8 mouse cellular contexts compared by ENCODE assay signal in genomic region chr6:117920659-117921640, GRCm38 (mm10). TPM values are rescaled to one million over a fixed set of nuclear protein-coding genes. Genes with fewer than 3 reads are reported as not detected.
DNase-seq lines count a peak whose midpoint lies in the region; ATAC-seq lines count a peak whose summit lies in the region.

No protein-coding gene starts in this region.

- no peak overlapping the region for H3K9ac ChIP-seq in midbrain, embryonic 11.5 days (ENCODE audit: low read length)
- no peak overlapping the region for H3K9ac ChIP-seq in midbrain, embryonic 16.5 days (ENCODE audit: low read depth, low read length)
- no peak overlapping the region for H3K9ac ChIP-seq in embryonic facial prominence, embryonic 14.5 days (ENCODE audit: low read depth, low read length)
- H3K9ac ChIP-seq in limb, embryonic 13.5 days: no peak overlapping the region

- DNase-seq in midbrain, embryonic 11.5 days (ENCODE audit: low spot score, missing footprints): peak; percentile 92
- peak; percentile 68 for DNase-seq in T-cell, adult 2 months (ENCODE audit: low spot score)
- peak; percentile 45 for DNase-seq in embryonic facial prominence, embryonic 14.5 days (ENCODE audit: low spot score)
- no peak for DNase-seq in gastrocnemius, postnatal 4 days (ENCODE audit: low spot score in 2 of 2)
- no peak for DNase-seq in urinary bladder, adult 18-20 months (ENCODE audit: low spot score in 2 of 2)

- 78% methylated on average over 3 of the region's 3 CpGs for WGBS in midbrain, embryonic 11.5 days
- WGBS in midbrain, embryonic 16.5 days: 61% methylated on average over 3 of the region's 3 CpGs
- WGBS in embryonic facial prominence, embryonic 14.5 days: 62% methylated on average over 3 of the region's 3 CpGs
- 50% methylated on average over 3 of the region's 3 CpGs for WGBS in limb, embryonic 13.5 days

- peaks cover 23% of the 10 kb centered on the region for H3K4me1 ChIP-seq in midbrain, embryonic 11.5 days (ENCODE audit: control insufficient read depth, insufficient read depth, low read length)
- peaks cover 22% of the 10 kb centered on the region for H3K4me1 ChIP-seq in midbrain, embryonic 16.5 days (ENCODE audit: control insufficient read depth, insufficient read depth, low read length)
- peaks cover 18% of the 10 kb centered on the region for H3K4me1 ChIP-seq in embryonic facial prominence, embryonic 14.5 days (ENCODE audit: control insufficient read depth, insufficient read depth, low read length)
- peaks cover 36% of the 10 kb centered on the region for H3K4me1 ChIP-seq in limb, embryonic 13.5 days

- no peak overlapping the region for H3K27ac ChIP-seq in midbrain, embryonic 11.5 days (ENCODE audit: low read depth, low read length)
- H3K27ac ChIP-seq in midbrain, embryonic 16.5 days (ENCODE audit: low read length): no peak overlapping the region
- H3K27ac ChIP-seq in embryonic facial prominence, embryonic 14.5 days (replicated peaks; ENCODE audit: low read depth, low read length): no peak overlapping the region
- no peak overlapping the region for H3K27ac ChIP-seq in limb, embryonic 13.5 days

- ATAC-seq in midbrain, embryonic 11.5 days (ENCODE audit: low FRiP score): no peak
- no peak for ATAC-seq in midbrain, embryonic 16.5 days
- ATAC-seq in embryonic facial prominence, embryonic 14.5 days (ENCODE audit: low read depth): no peak
- ATAC-seq in limb, embryonic 13.5 days (ENCODE audit: low FRiP score, low read depth): no peak
- ATAC-seq in neutrophil, adult 5-6 weeks (ENCODE audit: extremely low read depth, insufficient number of reproducible peaks, low FRiP score, poor library complexity, severe bottlenecking): peak; percentile 75

- H3K4me2 ChIP-seq in midbrain, embryonic 11.5 days: no peak overlapping the region
- H3K4me2 ChIP-seq in midbrain, embryonic 16.5 days (ENCODE audit: low read length): no peak overlapping the region
- no peak overlapping the region for H3K4me2 ChIP-seq in embryonic facial prominence, embryonic 14.5 days (ENCODE audit: low read depth, low read length)
- peak overlapping the region; percentile 21; the same call in 1 of the 2 replicates for H3K4me2 ChIP-seq in limb, embryonic 13.5 days (replicated peaks)

- H3K27me3 ChIP-seq in midbrain, embryonic 11.5 days (ENCODE audit: control insufficient read depth, insufficient read depth, low read length): no peaks in the 10 kb centered on the region
- no peaks in the 10 kb centered on the region for H3K27me3 ChIP-seq in midbrain, embryonic 16.5 days (ENCODE audit: control insufficient read depth, insufficient read depth, low read depth, low read length)
- no peaks in the 10 kb centered on the region for H3K27me3 ChIP-seq in embryonic facial prominence, embryonic 14.5 days (replicated peaks; ENCODE audit: control insufficient read depth, insufficient read depth, low read length)
- H3K27me3 ChIP-seq in limb, embryonic 13.5 days: no peaks in the 10 kb centered on the region

- H3K4me3 ChIP-seq in midbrain, embryonic 11.5 days (ENCODE audit: low read depth, low read length): no peak overlapping the region
- H3K4me3 ChIP-seq in midbrain, embryonic 16.5 days (ENCODE audit: low read depth, low read length): no peak overlapping the region
- H3K4me3 ChIP-seq in embryonic facial prominence, embryonic 14.5 days (ENCODE audit: low read depth, low read length): no peak overlapping the region
- no peak overlapping the region for H3K4me3 ChIP-seq in limb, embryonic 13.5 days

- no peaks in the 10 kb centered on the region; the same call in 1 of the 2 replicates for H3K36me3 ChIP-seq in midbrain, embryonic 11.5 days (ENCODE audit: control insufficient read depth, insufficient read depth, low read length)
- peaks cover 4% of the 10 kb centered on the region; the same call in 1 of the 2 replicates for H3K36me3 ChIP-seq in midbrain, embryonic 16.5 days (ENCODE audit: control insufficient read depth, insufficient read depth, low read length)
- H3K36me3 ChIP-seq in embryonic facial prominence, embryonic 14.5 days (ENCODE audit: control insufficient read depth, insufficient read depth, low read length): peaks cover 46% of the 10 kb centered on the region
- peaks cover 32% of the 10 kb centered on the region for H3K36me3 ChIP-seq in limb, embryonic 13.5 days

- no peaks in the 10 kb centered on the region for H3K9me3 ChIP-seq in midbrain, embryonic 11.5 days (ENCODE audit: control insufficient read depth, low read length)
- H3K9me3 ChIP-seq in midbrain, embryonic 16.5 days (replicated peaks; ENCODE audit: control insufficient read depth, low read length, poor library complexity, severe bottlenecking): no peaks in the 10 kb centered on the region
- H3K9me3 ChIP-seq in embryonic facial prominence, embryonic 14.5 days (ENCODE audit: control insufficient read depth, low read length): no peaks in the 10 kb centered on the region
- H3K9me3 ChIP-seq in limb, embryonic 13.5 days: no peaks in the 10 kb centered on the region

RNA-seq across cellular contexts. Expression of gene Fxyd4, which starts 16.5 kb away (rescaled TPM):
- polyA plus RNA-seq in midbrain, embryonic 11.5 days (2014; fragmentation: Nextera tagmentation; extraction: Ambion mirVana): 1.4 and 2.1 TPM in 2 replicates
- 1.8 and 3.5 TPM in 2 replicates for polyA plus RNA-seq in midbrain, embryonic 16.5 days (2015; fragmentation: Nextera tagmentation; extraction: Ambion mirVana)
- 1.2 and 2.8 TPM in 2 replicates for polyA plus RNA-seq in embryonic facial prominence, embryonic 14.5 days (2014; fragmentation: Nextera tagmentation; extraction: Ambion mirVana)
- polyA plus RNA-seq in limb, embryonic 13.5 days (2015; fragmentation: Nextera tagmentation; extraction: Ambion mirVana): 2.7 and 4.7 TPM in 2 replicates
- total RNA-seq in neutrophil, adult 5-6 weeks (2017): not detected in 2 replicates
- not detected for total RNA-seq in gastrocnemius, postnatal 4 days (2021)

RNA-seq across cellular contexts. Expression of gene Hnrnpf, which starts 20.8 kb away (rescaled TPM):
- polyA plus RNA-seq in midbrain, embryonic 11.5 days (2014; fragmentation: Nextera tagmentation; extraction: Ambion mirVana): 723 and 735 TPM in 2 replicates
- 226 and 237 TPM in 2 replicates for polyA plus RNA-seq in midbrain, embryonic 16.5 days (2015; fragmentation: Nextera tagmentation; extraction: Ambion mirVana)
- 583 and 637 TPM in 2 replicates for polyA plus RNA-seq in embryonic facial prominence, embryonic 14.5 days (2014; fragmentation: Nextera tagmentation; extraction: Ambion mirVana)
- polyA plus RNA-seq in limb, embryonic 13.5 days (2015; fragmentation: Nextera tagmentation; extraction: Ambion mirVana): 668 and 681 TPM in 2 replicates
- total RNA-seq in neutrophil, adult 5-6 weeks (2017): 944 and 955 TPM in 2 replicates
- 100 to 1,000 TPM; 299 to 333 TPM for total RNA-seq in gastrocnemius, postnatal 4 days (2021)

RNA-seq across cellular contexts. Expression of gene Zfp239, which starts 59.0 kb away (rescaled TPM):
- 11.8 and 12.5 TPM in 2 replicates for polyA plus RNA-seq in midbrain, embryonic 11.5 days (2014; fragmentation: Nextera tagmentation; extraction: Ambion mirVana)
- polyA plus RNA-seq in midbrain, embryonic 16.5 days (2015; fragmentation: Nextera tagmentation; extraction: Ambion mirVana): 16.8 and 17.9 TPM in 2 replicates
- polyA plus RNA-seq in embryonic facial prominence, embryonic 14.5 days (2014; fragmentation: Nextera tagmentation; extraction: Ambion mirVana): 6.1 and 7.9 TPM in 2 replicates
- 14.4 and 16.3 TPM in 2 replicates for polyA plus RNA-seq in limb, embryonic 13.5 days (2015; fragmentation: Nextera tagmentation; extraction: Ambion mirVana)
- 0.98 and 1.0 TPM in 2 replicates for total RNA-seq in neutrophil, adult 5-6 weeks (2017)
- total RNA-seq in gastrocnemius, postnatal 4 days (2021): 1 to 10 TPM in 1 of 2 experiments, under 1 TPM in 1; 0.80 to 1.2 TPM

Comparison
In these comparisons a context has a peak if more than half of its experiments do, and no peak if none do; other contexts are left out.
1. DNase-seq: peak in midbrain, embryonic 11.5 days (single experiment), T-cell, adult 2 months (single experiment) and embryonic facial prominence, embryonic 14.5 days (single experiment); none in gastrocnemius, postnatal 4 days (0 of 2) and urinary bladder, adult 18-20 months (0 of 2).